Mouse (Mus musculus): ENCODE measurements around the gene Sh3rf3. TPM values are rescaled to one million over a fixed set of nuclear protein-coding genes. Genes with fewer than 3 reads are reported as not detected.

The Sh3rf3 gene
- total RNA-seq (2021) = 1 to 10 TPM; 1.5 to 2.1 TPM
- long read RNA-seq, experiment 1 = 0 reads
- long read RNA-seq, experiment 2 = 0 reads

GRCm38 (mm10) chr10:58813081-58813800, at the start of gene Sh3rf3:
Sh3rf3 (plus strand) TSS chr10:58813359.
- peak; percentile 30 to 47 for DNase-seq
- intact Hi-C loops (cut with DNase I) = loop anchor here (2.0 to 10.0 kb wide), 3 partner anchors 192 to 480 kb away; no protein-coding TSS in a partner anchor

- intact Hi-C loops (cut with DNase I) = no loop called here
- DNase-seq = no peak
These were observed 24.5 kb upstream of the Sh3rf3 start for GRCm38 (mm10) chr10:58788486-58789274.

GRCm38 (mm10) chr10:58797555-58797954, 15.6 kb upstream of the Sh3rf3 start:
- intact Hi-C loops (cut with DNase I) = no loop called here
- DNase-seq = no peak

GRCm38 (mm10) chr10:58798156-58798555, 15.0 kb upstream of the Sh3rf3 start:
- no peak for DNase-seq
- intact Hi-C loops (cut with DNase I) = no loop called here

- no peak for DNase-seq
- intact Hi-C loops (cut with DNase I) = no loop called here
These were observed 12.1 kb upstream of the Sh3rf3 start for GRCm38 (mm10) chr10:58800996-58801433.

GRCm38 (mm10) chr10:58802391-58802790, 10.8 kb upstream of the Sh3rf3 start:
- intact Hi-C loops (cut with DNase I) = no loop called here
- DNase-seq = no peak

- intact Hi-C loops (cut with DNase I) = no loop called here
- DNase-seq = no peak
These were observed 5.2 kb upstream of the Sh3rf3 start for GRCm38 (mm10) chr10:58807956-58808355.

GRCm38 (mm10) chr10:58810181-58810580, 3.0 kb upstream of the Sh3rf3 start:
- no peak for DNase-seq
- intact Hi-C loops (cut with DNase I) = loop anchor here (10.0 kb wide), 1 partner anchor 195 kb away; no protein-coding TSS in a partner anchor

GRCm38 (mm10) chr10:58812210-58813080, 714 bp upstream of the Sh3rf3 start:
- intact Hi-C loops (cut with DNase I) = loop anchor here (2.0 to 10.0 kb wide), 3 partner anchors 192 to 480 kb away; no protein-coding TSS in a partner anchor

GRCm38 (mm10) chr10:58813801-58814191, 637 bp downstream of the Sh3rf3 start:
- peak in 1 of 2 experiments; percentile 11 for DNase-seq

More at GRCm38 (mm10) chr10:58812210-58813080, 714 bp upstream of the Sh3rf3 start:
- peak; percentile 85 to 90 for DNase-seq

GRCm38 (mm10) chr10:58814486-58814885, 1.3 kb downstream of the Sh3rf3 start:
- no peak for DNase-seq
- intact Hi-C loops (cut with DNase I) = loop anchor here (10.0 kb wide), 1 partner anchor 190 kb away; no protein-coding TSS in a partner anchor

More at GRCm38 (mm10) chr10:58813801-58814191, 637 bp downstream of the Sh3rf3 start:
- intact Hi-C loops (cut with DNase I) = loop anchor here (2.0 to 10.0 kb wide), 3 partner anchors 191 to 479 kb away; no protein-coding TSS in a partner anchor

- no peak for DNase-seq
- intact Hi-C loops (cut with DNase I) = no loop called here
These were observed 10.9 kb downstream of the Sh3rf3 start for GRCm38 (mm10) chr10:58824016-58824568.

- DNase-seq = no peak
- intact Hi-C loops (cut with DNase I) = no loop called here
These were observed 16.3 kb downstream of the Sh3rf3 start for GRCm38 (mm10) chr10:58829251-58830111.

- DNase-seq = no peak
- intact Hi-C loops (cut with DNase I) = no loop called here
These were observed 20.0 kb downstream of the Sh3rf3 start for GRCm38 (mm10) chr10:58833146-58833545.

- intact Hi-C loops (cut with DNase I) = no loop called here
- DNase-seq = no peak
These were observed 20.6 kb downstream of the Sh3rf3 start for GRCm38 (mm10) chr10:58833741-58834178.

- no peak for DNase-seq
- intact Hi-C loops (cut with DNase I) = no loop called here
These were observed 23.2 kb downstream of the Sh3rf3 start for GRCm38 (mm10) chr10:58836391-58836790.

- no peak for DNase-seq
These were observed 24.3 kb downstream of the Sh3rf3 start for GRCm38 (mm10) chr10:58837504-58837903.

GRCm38 (mm10) chr10:58841945-58842344, 28.8 kb downstream of the Sh3rf3 start:
- intact Hi-C loops (cut with DNase I) = no loop called here
- no peak for DNase-seq

More at GRCm38 (mm10) chr10:58837504-58837903, 24.3 kb downstream of the Sh3rf3 start:
- intact Hi-C loops (cut with DNase I) = no loop called here

GRCm38 (mm10) chr10:58843100-58843499, 29.9 kb downstream of the Sh3rf3 start:
- no peak for DNase-seq
- intact Hi-C loops (cut with DNase I) = no loop called here

Measured in heart, postnatal 14 days (tissue).